Mouse (Mus musculus) right cerebral cortex, postnatal 14 days (tissue): ENCODE measurements around the gene Wdr73.

Source experiments
- DNase-seq: peaks from one replicate; pipeline ENCODE4 v3.0.0; 2022

The Wdr73 gene

DNA sequence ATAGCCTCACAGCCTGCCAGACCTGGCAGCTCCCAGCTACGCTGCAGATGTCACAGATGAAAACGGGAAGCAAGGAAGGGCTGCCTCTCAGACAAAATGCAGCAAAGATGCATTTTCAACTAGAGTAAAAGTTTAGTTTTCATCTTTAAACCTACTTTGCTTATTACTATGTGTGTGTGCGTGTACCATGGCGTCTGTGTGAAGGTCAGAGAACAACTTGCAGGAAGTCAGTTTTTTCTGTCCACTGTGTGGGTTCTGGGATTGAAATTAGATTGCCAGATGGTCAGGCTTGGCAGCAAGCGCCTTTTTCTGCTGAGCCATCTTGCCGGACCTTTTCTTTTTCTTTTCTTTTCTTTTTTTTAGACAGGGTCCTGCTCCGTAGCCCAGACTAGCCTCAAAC lies 6.9 kb downstream of the Wdr73 start:
- DNase-seq, result no peak

- DNase-seq, result no peak
These were observed 7.3 kb downstream of the Wdr73 start for GRCm38 (mm10) chr7:80893753-80894129.

- DNase-seq, result no peak
These were observed 7.8 kb downstream of the Wdr73 start for GRCm38 (mm10) chr7:80893086-80893752.

- DNase-seq, result no peak
These were observed 11.2 kb downstream of the Wdr73 start for GRCm38 (mm10) chr7:80889841-80890241.

DNA sequence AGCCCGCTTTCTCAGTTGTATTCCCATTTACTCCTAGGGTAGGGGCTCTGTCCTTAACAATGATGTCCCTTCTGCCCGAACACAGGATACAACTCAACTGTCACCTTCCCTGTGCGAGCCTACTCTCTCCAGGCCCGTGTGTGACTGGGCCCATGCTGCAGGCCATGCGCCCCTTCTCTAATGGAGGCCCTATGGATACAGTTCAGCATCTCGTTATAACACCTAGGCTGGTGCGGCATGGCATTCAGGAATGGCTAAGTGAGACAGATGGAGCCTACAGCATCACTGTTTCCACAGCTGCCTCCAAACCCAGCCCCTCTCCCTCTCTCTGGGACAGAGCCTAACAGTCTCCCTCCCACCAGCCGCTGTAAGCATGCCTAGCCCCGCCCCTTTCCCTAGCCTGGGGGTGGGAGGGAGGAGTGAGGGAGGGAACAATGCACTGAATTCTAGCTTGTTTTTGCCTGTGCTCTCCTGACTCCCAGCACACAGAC lies 12.0 kb downstream of the Wdr73 start:
- DNase-seq, result peak; percentile 53

GRCm38 (mm10) chr7:80888595-80888994 lies 12.5 kb downstream of the Wdr73 start:
- no peak for DNase-seq

DNA sequence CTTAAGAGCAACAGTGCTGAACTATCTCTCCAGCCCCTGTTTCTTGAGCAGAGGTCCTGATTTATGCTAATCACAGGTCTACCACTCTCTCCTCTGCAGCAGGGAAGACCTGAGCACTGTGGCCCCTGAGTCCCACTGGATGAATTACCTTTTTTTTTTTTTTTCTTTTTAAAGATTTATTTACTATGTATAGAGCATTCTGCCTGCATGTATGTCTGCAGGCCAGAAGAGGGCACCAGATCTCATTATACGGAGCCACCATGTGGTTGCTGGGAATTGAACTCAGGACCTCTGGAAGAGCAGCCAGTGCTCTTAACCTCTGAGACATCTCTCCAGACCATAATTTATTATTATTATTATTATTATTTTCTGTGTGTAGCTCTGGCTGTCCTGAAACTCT lies 15.4 kb downstream of the Wdr73 start:
- no peak for DNase-seq

GRCm38 (mm10) chr7:80882830-80883505 lies 18.1 kb downstream of the Wdr73 start:
- DNase-seq, result peak; percentile 70

DNA sequence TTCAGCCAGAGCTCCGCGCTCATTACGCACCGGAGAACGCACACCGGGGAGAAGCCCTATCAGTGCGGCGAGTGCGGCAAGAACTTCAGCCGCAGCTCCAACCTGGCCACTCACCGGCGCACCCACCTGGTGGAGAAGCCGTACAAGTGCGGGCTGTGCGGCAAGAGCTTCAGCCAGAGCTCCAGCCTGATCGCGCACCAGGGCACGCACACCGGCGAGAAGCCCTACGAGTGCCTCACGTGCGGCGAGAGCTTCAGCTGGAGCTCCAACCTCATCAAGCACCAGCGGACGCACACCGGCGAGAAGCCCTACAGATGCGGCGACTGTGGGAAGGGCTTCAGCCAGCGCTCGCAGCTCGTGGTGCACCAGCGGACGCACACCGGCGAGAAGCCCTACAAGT lies 25.3 kb downstream of the Wdr73 start:
- no peak for DNase-seq

GRCm38 (mm10) chr7:80873631-80874030 lies 27.4 kb downstream of the Wdr73 start:
- no peak for DNase-seq

GRCm38 (mm10) chr7:80873038-80873437 lies 28.0 kb downstream of the Wdr73 start:
- DNase-seq, result no peak

GRCm38 (mm10) chr7:80868686-80869085 lies 32.4 kb downstream of the Wdr73 start:
- DNase-seq, result no peak

GRCm38 (mm10) chr7:80866514-80867147 lies 34.4 kb downstream of the Wdr73 start:
- no peak for DNase-seq

DNA sequence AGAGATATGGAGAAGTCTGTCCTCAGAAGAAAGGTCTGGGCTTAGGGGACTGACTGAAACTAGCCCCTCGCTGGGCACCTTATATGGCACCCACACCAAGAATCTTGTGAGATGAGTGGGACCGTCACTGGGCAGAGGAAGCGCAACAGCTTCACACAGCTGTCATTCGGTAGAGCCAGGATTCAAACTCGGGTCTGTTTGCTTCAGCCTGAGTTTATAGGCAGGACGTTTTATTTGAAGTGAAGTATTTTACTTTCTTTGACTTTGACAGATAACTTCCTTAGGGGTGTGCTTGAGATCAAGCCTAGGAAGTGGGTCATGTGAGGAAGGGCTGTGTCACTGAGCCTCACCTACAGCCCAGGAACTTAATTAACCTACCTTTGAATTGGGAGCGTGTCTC lies 35.5 kb downstream of the Wdr73 start:
- no peak for DNase-seq

GRCm38 (mm10) chr7:80864831-80865230 lies 36.2 kb downstream of the Wdr73 start:
- no peak for DNase-seq

GRCm38 (mm10) chr7:80864151-80864550 lies 36.9 kb downstream of the Wdr73 start:
- no peak for DNase-seq

GRCm38 (mm10) chr7:80863520-80863919 lies 37.5 kb downstream of the Wdr73 start:
- DNase-seq, result no peak

GRCm38 (mm10) chr7:80862475-80862874 lies 38.6 kb downstream of the Wdr73 start:
- DNase-seq, result no peak

- DNase-seq, result peak; percentile 78
These were observed 40.3 kb downstream of the Wdr73 start, which contains the start of gene Zscan2 for GRCm38 (mm10) chr7:80860729-80861274. Zscan2 (plus strand) TSS chr7:80860920.

DNA sequence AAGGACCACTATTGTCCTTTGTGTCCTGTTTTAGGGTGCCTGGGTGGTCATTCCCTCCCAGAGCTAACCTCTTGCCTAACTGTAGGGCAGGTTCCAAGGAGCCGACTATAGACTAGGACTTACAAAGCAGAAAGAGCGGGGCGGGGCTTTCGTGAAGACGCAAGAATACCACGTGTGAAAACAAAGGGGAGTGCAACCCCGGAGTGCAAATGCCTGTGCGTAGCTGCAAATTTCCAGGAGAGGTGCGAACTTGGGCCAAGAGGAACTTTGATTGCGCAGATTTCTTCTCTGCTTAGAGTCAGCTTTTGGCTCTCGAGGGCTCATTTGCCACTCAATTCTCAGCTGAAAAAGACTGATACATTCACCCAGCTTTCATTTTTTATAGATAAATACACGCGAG lies 40.8 kb downstream of the Wdr73 start:
- DNase-seq, result peak; percentile 37

GRCm38 (mm10) chr7:80857181-80857580 lies 43.9 kb downstream of the Wdr73 start:
- peak; percentile 74 for DNase-seq

- no peak for DNase-seq
These were observed 45.8 kb downstream of the Wdr73 start for GRCm38 (mm10) chr7:80855316-80855715.

- no peak for DNase-seq
These were observed 47.9 kb downstream of the Wdr73 start for GRCm38 (mm10) chr7:80853218-80853617.

DNA sequence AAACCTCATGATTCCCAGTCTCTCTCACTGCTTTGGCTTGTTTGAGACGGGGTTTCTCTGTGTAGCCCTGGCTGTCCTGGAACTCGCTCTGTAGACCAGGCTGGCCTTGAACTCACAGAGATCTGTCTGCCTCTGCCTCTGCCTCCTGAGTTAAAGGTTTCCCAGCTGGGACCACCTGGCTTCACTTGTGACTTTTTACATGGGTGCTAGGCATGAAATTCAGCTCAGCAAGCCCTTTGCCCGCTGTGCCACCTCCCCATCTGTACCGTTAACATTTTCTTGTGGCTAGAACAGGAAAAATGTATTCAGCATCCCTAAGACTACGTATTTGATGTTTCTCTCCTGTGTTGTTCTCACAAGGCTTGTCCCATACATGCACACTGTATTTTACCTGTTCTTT lies 50.5 kb downstream of the Wdr73 start:
- DNase-seq, result no peak
